Mouse (Mus musculus) regulatory T cell (primary cell): ENCODE measurements around the gene Toporsl.

Experiments used
- in situ Hi-C: fragments of 300-600 bp; cut with MboI, MseI; formaldehyde crosslinking; loops from one replicate; pipeline ENCODE4 v1.15.1; 2025; ENCODE audit warnings: high pct_unique_total_duplicates

Toporsl gene

DNA sequence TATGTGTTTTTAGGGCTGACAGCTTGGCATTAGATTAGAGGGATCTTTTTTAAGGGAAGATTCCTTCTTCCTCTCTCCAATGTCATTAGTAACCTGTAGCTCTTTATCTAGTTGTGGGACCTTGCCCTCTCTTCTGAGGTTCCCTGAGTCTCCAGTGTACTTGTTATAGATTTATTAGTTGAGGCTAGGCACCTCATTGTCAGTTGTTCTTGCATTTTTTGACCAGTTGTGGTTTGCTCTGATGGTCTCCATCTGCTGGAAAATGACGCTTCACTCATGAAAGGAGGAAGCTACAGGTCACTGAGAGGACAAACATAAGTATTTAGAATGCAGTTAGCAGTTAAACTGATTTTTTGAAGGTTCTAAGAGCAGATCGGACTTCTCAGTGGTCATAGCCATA, at the start of gene Toporsl:
Gene Toporsl, plus strand, starts transcription at position 348 of the 400 bp plus-strand sequence.
- in situ Hi-C loops = no loop called here

DNA sequence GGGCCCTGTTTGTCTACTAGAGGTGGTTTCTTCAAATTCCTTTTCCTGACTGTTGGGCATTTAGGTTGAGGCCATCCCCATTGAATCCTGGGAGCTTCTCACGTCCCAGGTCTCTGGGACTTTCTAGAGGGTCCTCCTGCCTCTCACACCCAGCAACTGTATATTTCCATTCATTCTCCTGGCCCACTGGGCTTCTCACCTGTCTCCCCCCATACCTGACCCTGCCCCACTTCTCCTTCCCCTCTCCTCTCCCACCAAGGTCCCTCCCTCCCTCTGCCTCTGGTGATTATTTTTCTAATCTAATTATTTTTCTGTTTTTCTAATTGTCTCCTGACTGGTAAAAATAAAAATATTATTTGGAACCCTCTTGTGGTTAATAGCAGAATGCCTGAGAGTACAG, 38.4 kb upstream of the Toporsl start:
- in situ Hi-C loops = no loop called here

DNA sequence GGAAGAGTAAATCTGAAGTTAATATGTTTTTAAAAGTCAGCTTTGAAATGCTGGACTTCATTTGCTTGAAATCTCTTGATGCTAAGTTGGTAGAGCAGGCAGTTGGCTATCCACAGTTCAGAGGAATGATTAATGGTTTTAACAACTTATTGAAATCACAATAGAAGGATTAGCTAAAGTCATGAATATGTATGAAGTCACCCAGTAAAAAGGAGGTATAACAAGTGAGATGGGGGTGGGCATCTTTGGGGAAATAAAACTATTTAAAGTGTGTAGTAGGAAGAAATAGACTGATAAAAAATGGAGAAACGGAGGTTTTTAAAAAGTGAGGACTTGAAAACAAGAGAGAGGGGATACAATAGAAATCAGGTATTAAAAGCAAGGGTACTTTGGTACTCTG, 38.0 kb upstream of the Toporsl start:
- in situ Hi-C loops = no loop called here

DNA sequence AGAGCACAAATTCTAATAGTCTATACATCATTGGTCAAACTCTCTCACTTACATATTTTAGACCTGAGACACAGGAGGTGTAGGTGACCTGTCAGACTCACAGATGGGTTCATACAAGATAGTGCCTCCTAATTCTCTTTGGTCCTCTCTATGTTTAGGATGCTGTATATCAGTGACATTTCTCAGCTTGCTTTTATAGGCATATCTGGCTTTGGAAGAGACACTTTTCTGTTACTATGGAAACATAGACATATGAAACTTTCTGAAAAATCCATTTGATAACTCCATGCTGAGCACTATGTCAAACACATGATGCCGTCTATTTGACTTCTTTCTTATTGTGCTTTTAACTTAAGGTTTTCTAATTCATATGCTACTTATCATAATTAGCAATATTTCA, 32.2 kb upstream of the Toporsl start:
- in situ Hi-C loops = no loop called here

DNA sequence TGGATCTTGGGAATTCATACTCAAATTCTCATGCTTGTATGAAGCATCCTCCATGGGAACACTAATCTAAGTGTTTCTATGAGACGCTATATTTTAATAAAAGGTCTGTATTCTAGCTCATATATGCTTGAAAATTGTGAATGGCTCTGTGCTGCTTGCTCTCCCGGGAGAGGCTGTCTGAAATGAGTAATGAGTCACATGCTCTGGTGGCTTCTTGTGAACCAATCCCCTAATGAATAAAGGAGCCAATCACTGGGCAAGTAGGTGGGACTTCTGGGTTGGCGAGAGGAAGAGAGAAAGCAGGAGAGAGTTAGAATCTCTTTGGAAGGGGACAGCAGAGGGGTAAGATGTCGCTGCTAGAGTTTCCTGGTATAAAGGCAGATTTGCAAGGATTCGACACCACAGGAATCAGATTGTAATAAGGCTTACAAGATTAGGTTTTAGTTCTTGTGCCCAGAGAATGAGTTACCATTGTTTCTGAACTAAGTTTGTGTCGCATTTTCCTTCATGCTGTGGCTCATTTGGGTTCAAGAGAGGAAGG, 9.8 kb upstream of the Toporsl start:
- in situ Hi-C loops = loop anchor here (10.0 kb wide), 1 partner anchor 1371 kb away; the partner anchor contains the start of gene Cylc2

DNA sequence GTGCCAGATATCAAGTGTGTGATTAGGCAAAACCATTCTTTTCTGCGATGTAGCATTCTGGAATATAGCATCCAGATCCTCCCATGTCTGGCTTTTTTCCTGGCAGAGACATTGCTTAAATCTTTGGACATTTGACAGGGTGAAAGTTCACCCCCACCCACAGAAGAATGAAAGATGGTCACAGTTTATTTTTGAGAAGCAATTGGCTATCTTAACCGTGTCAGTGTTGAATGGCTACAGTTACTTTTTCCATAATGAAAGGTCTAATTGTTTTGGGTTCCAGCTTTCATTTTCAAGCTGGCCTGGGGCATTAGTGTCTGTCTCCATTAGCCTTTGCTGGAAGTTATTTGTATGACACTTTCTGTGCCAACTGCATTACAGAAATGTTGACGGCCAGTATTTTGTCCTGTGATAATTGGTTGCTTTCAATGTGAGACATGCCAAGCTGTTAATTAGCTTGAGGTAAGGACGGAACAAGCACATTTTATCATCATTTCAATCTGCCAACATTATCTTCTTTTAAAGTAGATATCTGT, 2.2 kb upstream of the Toporsl start:
- in situ Hi-C loops = no loop called here

DNA sequence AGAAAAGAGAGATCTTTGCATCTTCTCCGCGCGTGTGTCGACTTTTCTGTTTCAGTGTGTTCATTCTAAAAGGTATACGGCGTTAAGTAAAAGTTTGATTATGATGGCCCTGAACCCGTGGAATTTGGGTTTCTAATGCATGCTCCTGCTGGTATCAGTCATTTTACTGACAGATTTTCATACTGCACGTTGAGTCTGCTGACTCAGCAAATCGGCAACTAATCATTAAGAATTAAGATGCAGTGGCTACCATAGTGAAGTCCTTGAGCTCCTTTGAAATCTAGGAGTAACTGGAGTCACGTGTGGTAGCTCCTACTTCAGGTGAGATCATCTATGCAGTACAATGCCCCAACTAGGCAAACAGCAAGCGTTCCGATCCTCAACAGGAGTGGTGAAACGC, 1.4 kb upstream of the Toporsl start:
- in situ Hi-C loops = no loop called here

DNA sequence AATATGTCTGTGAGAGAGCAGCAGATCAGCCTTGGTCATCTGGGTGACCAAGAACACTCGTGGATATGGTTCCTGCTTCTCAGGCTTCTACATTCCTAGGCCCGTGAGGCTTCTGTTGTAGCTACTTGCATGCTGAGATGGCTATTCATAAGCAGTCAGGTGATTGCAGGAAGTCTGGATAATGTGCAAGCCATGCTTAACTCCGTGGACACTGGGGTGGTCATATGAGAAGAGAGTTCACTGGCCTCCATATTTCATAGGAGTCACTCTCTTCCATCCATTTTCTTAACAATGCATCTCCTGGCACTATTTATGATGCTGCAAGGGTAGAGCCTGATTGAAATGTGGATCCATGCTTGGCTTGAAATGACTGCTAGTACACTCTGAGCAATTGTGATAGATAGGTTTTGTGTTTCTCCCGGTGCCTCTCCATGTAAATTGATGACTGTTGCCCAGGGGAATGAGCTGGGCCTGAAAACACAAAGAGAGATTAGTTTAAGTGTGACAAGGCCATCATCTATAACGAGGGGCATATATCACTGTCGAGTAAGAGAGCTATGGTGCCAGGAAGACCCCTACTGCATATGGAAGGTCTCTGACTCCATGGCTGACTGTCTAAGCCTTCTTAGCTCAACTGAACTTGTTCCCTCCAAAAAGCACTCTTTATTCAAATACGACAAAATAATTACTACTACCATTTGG, 2.3 kb downstream of the Toporsl start:
- in situ Hi-C loops = no loop called here

DNA sequence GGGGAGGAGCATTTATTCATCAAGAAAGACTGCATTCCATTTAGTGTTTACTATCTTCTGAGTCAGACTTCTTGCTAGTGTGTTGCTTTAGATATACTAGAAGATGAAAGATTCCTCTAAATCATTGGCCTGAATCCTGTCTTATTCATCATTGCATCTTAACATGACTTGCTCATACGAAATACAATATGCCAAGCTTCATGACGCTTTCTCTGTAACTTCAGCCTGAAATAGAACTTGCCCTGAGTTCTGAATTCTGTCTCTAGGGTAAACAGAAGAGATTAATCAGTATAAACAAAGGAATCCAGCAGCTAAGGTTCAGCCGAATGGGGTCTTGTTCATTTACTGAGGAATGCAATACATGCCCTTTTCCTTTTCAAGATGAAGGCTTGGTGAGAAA, 10.8 kb downstream of the Toporsl start:
- in situ Hi-C loops = no loop called here

DNA sequence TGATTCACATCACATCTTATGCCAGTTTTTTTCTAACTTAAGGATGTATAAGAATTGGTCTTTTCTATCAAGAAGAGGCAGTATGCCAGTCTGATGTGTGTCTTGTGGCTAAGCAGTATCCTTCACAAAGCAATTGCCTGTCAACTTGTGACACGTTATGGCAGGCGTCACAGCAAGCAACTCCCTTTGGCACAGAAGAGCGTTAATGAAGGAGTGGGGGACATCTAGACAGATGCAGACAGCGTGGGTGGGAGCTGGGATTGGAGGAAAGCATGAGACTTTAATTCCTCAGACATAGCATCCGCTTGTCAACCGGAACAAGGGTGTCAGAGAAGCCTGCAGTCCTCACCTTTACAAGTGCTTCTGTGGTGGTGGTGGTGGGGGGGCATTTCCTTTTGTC, 38.9 kb downstream of the Toporsl start:
- in situ Hi-C loops = no loop called here

DNA sequence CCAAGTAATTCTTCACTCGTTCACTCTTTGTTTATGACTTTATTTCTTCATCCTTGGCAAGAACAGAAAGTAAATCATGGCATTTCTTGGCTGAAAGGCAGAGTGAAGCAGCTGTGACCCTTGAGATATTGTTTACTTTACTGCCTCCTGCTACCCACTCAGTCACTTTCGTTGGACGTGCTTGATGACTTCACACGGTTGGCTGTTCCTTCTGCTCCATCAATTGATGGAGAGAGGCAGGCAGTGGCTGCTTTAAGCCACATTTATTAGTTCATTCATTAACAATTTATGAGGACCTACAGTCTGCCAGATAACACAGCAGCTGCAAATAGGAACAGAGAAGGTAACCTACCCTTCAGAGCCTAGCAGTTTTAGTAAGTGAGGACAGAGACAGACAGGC, 51.7 kb downstream of the Toporsl start:
- in situ Hi-C loops = no loop called here

DNA sequence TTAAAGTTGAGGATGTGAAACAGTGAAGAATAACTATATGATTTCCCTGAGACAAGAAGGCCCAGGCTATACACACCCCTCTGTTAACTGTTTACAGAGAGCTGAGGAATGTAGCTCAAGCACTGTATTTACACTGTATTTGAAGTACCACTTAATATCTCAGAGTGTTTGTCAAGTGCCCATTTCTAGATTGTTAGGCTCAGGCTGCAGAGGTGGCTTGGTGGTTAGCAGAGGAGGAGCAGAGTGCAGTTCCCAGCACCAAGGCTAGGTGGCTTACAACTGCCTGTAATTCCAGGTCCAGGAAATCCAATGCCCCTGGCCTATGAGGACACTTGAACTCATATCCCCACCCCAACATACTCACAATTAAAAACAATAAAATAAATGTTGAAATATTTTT, 63.6 kb downstream of the Toporsl start:
- in situ Hi-C loops = no loop called here

DNA sequence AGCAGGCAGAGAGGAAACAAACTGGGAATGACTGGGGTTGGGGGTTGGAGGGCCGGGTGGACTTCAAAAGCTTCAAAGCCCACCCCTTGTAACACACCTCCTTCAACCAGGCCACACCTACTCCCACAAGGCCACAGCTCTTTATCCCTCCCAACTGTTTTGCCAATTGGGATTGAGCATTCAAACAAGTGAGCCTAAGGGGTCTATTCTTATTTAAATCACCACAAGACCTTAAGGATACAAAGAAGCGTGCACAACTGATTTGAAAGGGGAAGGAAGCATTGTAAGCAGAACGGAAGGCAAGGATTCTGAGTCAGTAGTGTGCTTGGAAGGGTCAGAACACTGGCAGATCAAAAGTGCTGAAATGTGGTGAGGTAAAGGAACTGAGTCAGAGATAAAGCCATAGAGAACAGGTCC, 64.6 kb downstream of the Toporsl start:
- in situ Hi-C loops = no loop called here

DNA sequence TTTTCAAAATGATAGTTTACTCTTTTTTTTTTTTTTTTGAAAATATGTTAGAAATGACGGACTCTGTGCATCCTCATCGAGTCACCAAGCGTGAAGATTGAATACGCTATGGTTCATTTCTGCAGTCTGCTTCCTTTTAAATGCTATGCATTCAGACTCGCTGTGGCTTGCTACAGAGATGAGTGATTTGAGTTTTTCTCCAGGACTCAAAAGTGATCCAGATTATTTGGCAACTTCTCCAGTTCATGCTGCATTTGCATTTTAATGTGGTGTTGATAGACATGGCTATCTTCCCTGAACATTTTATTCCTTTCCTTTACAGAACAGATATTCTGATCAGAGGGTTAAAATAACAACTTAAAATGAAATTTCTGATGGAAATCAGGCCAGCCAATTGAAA, 65.2 kb downstream of the Toporsl start:
- in situ Hi-C loops = no loop called here
